Mouse (Mus musculus) embryo, embryonic 11.5 days (tissue): ENCODE data around the gene Mlxip.

Source experiments
- DNase-seq: peaks from one replicate; pipeline ENCODE4 v3.0.0-alpha.2; 2012; ENCODE audit warnings: low read depth, low spot score

Mlxip gene

DNA sequence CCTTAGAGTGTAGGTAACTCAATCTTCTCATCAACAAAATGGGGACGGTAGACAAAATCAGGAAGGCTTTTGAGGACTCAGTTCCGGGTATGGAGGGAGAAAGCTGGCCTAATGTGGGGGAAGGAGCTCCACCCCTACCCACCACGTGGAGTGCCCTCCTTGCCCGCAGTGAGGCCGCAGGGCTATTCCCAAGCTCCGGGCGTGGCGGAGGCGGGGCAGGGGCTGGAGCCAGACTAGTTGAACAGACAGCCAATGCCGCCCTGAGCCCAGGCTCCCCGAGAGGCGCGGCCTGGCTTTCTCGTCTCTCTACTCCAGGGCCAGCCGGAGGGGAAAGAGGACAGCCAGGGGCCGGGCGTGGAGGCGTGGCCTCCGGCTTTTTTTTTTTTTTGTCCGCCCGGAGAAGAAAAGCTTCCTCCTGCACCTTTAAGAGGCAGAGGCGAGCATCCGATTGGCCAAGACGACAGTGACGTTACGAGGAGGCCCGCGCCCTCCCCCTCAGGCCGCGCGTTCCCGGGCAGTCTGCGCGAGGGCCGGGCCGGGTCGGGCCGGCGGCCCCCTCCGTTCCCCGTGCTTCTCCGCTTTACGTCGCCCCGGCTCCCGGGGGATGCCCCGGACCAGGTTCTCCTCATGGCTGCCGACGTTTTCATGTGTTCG lies at the start of gene Mlxip:
Gene Mlxip (plus strand): TSS at position 496 of the 654 bp plus-strand sequence.
- peak; percentile 91 for DNase-seq

DNA sequence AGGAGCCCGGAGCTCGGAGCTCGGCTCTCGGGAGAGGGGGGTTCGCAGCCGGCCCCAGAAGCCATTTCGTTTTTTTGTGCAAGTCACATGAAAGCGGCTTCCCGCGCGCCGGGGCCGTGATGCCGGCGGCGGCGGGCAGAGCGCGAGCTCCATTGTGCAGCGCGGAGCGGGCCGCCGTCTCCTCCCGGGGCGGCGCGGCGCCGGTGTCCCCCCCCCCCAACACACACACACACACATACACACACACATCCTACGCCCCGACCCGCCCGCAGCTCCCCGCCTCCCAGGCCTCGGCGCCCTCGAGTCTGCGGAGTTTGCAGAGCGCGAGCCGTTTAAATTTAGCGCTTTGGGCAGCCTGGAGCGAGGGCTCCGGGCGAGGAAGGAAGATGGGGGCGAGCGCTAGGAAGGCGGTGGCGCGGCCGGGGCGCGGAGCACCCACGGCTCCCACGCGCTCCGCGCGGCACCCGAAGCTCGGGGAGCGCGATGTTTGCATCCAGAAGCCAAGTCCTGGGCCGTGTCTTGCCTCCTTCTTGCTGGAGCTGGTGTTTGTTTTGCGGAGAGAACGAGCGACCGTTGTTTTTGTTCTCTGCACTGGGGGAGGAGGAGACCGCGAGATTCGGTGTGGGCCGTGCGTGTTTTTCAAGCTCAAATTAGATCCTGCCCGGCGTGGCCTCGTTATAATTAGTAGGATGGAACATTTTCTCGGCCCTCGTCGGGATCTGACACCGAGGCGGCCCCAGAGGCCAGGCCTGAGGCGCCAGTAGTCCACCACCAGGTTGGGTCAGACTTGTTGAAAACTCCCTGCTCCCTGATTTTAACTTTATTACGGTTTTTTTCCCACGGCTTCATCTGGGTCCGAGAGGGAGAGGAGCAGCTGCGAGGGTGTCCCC lies 49.4 kb upstream of the Mlxip start:
- peak; percentile 32 for DNase-seq

DNA sequence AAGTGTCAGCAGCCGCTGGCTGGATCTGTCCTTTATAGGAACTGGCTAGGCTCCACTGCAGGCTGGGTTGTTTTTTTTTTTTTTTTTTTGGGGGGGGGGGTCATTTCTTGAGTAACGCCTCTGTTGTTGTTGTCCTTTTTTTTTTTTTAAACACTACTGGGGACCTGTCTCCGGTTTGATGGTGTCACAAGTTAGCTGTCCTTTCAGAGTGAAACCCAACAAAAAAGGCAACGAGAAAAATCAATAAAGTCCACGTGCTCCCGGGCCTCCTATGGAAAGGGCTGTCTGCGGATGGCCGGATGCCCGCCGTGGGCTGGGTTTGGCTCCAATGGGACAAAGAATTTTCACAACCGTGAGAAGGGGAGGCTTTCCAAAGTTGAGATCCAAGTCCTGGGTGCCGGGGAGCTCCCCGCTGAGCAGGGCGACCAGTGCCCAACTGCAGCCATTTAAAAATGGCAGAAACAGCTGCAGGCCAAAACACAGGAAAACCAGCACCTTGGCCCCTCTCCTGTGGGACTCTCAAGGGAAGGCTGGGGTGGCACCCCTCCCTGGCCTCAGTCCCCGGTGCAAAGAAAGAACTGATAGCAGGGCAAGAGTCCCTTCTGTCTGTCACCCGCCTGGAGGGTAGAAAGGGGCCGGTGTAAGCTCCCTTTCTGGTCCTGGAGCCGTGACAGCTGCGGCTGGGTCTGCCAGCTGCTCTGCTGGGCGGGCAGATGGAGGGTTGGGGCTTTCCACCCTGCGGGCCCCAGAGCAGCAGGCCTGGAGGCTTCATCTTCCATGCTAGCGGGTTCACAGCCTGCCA lies 48.5 kb upstream of the Mlxip start:
- DNase-seq, result peak; percentile 24

DNA sequence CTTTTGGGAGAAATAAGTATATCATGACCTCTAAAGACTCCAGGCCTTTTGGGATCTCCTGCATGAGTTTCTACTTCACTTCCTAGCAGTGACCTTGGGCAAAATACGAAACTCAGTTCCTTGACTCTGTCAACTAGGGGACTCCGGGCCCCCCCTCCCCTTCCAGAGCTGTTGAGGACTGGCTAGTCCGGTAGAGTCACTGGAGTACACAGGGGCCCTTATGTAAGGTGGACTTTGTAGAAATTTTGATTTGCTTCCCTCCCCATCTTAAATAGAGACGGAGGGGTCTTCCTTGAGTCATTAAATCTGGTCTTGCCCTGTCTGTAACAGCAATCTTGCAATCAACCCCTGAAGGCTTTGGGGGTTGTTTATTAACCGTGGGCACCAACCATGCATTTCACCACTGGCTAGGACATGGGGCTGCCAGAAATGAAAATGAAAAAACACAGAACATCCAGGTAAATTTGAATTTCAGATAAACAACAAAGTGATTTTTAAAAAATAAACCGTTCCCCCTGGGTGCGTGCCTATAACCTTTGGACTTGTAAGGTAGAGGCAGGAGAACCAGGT lies 47.8 kb upstream of the Mlxip start:
- no peak for DNase-seq

DNA sequence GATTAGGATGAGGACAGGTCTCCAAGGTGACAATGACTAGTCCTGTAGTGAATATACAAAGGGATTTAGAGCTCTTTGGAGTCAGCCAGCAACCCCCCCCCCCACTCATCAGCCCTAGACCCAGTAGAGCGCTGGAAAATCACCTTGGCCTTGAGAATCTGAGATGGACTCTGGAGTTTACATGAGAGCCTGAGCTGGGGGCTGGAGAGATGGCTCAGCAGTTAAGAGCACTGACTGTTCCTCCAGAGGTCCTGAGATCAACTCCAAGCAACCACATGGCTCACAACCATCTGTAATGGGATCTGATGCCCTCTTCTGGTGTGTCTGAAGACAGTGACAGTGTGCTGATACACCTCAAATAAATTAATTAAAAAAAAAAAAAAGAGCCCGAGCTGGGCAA lies 46.6 kb upstream of the Mlxip start:
- DNase-seq, result no peak

- DNase-seq, result peak; percentile 16
Observed at GRCm38 (mm10) chr5:123350386-123350785, 44.2 kb upstream of the Mlxip start.

DNA sequence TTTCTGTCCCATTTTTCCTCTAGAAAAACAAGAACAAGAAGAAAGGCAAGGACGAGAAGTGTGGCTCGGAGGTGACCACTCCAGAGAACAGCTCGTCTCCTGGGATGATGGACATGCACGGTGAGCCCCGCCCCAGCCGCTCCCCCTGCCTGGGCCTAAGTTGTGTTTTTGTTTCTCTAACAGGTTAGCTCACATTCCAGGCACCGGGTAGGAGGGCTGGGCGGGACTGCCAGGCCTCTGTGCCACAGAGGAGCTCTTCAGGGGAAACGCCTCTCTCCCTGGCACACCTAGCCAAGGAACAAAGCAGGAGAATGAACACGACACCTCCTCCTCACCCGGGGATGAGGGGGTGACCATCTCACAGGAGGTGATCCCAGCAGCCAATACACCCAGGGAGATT lies 38.7 kb upstream of the Mlxip start:
- no peak for DNase-seq

GRCm38 (mm10) chr5:123357253-123357652 lies 37.3 kb upstream of the Mlxip start:
- no peak for DNase-seq

DNA sequence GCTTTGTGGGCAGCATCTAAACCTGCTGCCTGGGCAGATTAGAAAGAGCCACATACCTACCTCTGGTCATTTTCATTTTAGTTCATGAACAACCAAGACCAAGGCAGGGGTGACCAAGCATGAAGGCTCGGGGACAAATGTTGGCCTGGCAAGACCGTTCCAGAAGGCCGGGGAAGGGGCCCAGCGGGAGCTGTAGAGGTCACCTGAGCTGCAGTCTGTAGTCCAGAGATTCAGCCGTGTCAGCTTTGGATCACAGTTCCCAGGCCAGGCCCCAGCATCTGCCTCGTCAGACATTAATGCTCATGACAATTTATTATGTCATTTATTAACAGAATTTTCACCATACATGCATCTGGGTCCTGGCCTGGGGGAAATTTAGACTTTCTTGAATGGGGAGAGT lies 35.2 kb upstream of the Mlxip start:
- DNase-seq, result no peak

- no peak for DNase-seq
Observed at GRCm38 (mm10) chr5:123362911-123363310, 31.7 kb upstream of the Mlxip start.

GRCm38 (mm10) chr5:123364302-123364971 lies 30.2 kb upstream of the Mlxip start:
- no peak for DNase-seq

DNA sequence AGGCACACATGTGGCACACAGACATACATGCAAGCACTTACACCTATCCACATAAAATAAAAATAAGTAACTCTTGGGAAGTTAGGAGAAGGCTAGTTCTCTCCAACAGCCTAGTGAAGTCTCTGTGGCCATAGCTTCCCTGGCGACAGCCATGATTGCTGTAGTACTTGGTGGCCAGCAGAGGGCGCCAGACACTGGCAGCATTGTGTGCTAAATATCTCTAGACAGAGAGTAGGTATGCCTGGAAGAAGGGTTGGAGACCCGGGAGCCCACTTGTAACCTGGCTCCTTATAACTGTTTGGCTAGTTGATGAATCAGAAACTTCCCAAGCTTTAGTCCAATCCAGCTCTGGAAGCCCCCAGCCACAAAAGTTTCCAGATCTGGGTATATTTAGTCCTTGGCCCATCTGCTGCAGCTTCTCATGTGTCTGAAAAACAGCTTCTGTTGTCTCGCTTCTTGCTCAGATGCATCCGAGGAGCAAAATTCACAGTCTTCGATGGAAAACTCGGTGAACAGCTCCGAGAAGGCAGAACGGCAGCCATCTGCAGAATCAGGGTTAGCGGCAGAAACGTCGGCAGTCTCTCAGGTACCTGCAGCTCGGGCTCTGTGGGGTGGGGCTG lies 25.6 kb upstream of the Mlxip start:
- peak; percentile 32 for DNase-seq

DNA sequence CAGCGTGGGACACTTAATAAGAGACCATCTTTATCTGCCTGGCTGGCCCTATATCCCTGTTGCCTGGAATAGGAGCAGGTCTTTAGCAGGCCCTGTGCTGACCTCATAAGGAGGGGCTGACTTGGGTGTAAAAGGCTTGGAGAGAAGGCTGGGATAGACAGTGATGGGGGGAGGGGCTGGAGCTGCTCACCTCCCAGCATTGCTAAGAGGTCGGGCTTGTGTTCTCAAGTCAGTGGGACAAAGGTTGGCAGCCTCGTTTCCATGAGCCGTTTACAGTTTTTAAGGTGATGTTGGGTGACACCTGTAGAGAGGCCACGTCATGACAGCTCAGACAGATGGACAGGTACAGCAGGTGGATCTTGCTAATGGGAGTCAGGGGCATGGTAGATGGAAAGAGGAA lies 24.5 kb upstream of the Mlxip start:
- no peak for DNase-seq

DNA sequence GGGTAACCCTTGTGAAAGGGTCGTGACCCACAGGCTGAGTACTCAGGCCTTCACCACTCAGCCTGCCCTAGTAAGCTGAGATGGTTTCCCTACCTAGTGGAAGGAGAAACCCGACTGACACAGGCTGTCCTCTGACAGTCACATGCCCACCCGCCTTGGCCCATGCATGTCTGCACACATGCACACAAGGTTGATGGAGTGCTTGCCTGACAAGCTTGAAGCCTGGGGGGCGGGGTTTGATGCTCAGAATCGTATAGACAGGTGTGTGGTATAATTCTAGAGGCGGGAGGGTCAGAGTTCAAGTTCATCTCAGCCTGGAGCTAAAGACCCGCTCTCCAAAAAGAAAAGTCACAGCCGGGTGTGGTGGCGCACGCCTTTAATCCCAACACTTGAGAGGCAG lies 19.3 kb upstream of the Mlxip start:
- DNase-seq, result no peak

DNA sequence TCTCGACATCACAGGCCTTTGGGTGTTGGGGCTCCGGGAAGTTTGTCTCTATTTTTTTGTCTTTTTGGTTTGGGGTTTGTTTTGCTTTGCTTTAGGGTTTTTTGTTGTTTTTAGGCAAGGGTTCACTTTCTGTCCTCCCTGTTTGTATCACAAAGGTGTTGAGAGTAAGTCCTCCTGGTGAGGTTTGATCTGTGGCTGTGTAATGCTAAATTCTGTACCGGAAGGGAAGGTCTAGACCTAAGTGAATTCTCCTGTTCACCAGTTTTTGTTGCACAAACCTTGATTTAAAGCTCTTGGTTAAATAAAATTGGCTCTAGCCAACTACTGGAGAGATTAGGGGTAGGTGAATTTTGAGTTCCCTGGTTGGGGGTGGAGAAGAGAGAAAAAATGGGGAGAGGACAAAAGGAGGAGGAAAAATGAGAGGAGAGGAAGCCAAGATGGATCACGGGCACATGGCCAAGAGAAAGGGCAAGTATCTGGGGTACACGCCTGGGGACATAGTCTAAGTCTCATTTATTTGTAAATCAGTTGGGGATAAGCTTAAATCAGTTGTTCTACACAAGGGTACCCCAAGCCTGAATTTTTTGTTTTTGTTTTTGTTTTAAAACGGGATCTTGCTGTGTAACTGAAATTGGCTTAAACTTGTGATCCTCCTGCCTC lies 18.7 kb upstream of the Mlxip start:
- no peak for DNase-seq

DNA sequence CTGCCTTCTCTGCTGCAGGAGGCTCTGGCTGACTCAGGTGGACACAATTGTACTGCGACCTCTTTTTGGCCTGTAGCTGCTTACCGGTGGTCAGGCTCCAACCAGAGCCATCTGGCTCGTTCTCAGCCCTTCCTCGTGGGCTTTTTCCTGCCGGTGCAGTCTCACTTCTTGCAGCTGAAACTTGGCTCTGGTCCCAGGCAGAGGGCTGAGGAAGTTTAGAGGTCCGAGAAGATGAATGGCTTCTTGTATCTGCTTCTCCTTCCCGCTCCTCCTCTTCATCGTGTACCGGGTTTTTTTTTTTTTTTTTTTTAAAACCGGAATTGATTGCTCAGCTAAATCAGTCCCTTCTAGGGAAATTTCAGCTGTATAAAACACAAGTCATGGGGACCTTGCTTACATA lies 18.0 kb upstream of the Mlxip start:
- DNase-seq, result no peak

DNA sequence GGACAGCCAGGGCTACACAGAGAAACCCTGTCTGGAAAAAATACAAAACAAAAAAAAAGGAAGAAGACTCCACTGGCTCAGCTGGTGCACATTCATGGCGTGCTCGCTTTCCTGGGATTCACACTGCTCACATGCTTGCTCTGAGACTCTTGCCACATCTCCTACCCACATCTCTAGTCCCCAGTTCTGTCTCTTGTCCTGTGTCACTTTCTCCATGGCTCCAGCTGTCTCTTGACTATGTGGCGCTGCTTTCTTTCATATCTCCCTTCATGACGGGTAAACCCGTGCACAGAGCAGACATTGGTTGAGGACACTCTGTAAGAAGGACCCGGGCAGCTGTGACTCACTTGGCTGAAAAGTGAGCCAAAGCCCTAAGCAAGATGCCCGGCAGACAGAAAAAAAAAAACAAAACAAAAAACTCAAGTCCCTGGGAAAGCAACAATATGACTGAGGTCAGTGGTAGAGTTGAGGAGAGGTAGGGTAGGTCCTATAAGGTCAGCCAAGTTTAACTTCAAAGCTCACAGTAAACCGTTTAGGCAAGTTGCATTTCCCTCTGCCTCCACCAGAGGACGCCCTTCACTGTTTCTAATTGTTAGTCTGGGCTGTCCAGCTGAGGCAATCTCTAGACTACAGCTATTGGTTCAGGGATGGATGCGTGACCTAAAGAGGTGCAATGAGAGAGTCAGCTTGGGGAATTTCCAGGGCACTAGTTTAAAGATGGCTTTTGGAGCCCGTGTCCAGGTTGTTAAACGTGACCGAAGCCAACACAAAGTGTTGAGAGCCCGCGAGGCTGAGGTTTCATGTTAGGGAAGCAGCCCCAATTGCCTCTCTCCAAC lies 17.3 kb upstream of the Mlxip start:
- peak; percentile 57 for DNase-seq

- no peak for DNase-seq
Observed at GRCm38 (mm10) chr5:123378712-123379111, 15.9 kb upstream of the Mlxip start.

- no peak for DNase-seq
Observed at GRCm38 (mm10) chr5:123379504-123379931, 15.1 kb upstream of the Mlxip start.
